9 mouse cellular contexts compared by ENCODE assay signal in genomic region chr2:93278181-93278975, GRCm38 (mm10). TPM values are rescaled to one million over a fixed set of nuclear protein-coding genes. Genes with fewer than 3 reads are reported as not detected.
DNase-seq lines count a peak whose midpoint lies in the region; ATAC-seq and TF ChIP-seq lines count a peak whose summit lies in the region.
"Had no signal": no experiment of that assay in that cellular context is flagged by ENCODE, and none has a peak within 500 bp of the region (broad histone marks: within the 10 kb centered on the region; RNA-seq: fewer than 3 reads in every experiment).

No protein-coding gene starts in this region.

- H3K4me2 ChIP-seq in embryonic facial prominence, embryonic 15.5 days (replicated peaks) = no peak overlapping the region
- no peak overlapping the region for H3K4me2 ChIP-seq in hindbrain, embryonic 13.5 days
- H3K4me2 ChIP-seq in stomach, embryonic 16.5 days (ENCODE audit: low read depth, low read length) = no peak overlapping the region

- peak; percentile 33; the same call in 1 of the 2 replicates for TF ChIP-seq CTCF in liver, adult 2 months (IDR thresholded peaks at IDR 0.05; ENCODE audit: low read depth, low read length)

- H3K4me3 ChIP-seq in embryonic facial prominence, embryonic 15.5 days (replicated peaks) = no peak overlapping the region
- no peak overlapping the region for H3K4me3 ChIP-seq in hindbrain, embryonic 13.5 days
- H3K4me3 ChIP-seq in liver, adult 2 months (ENCODE audit: insufficient read depth, low read depth, low read length) = no peak overlapping the region
- H3K4me3 ChIP-seq in stomach, embryonic 16.5 days (replicated peaks; ENCODE audit: low read length) = no peak overlapping the region
- H3K4me3 ChIP-seq: erythroblast, embryonic 14.5 days had no signal

- peak; percentile 94 for DNase-seq in heart, adult 11 months
- no peak for DNase-seq in heart, postnatal 25 days (ENCODE audit: low spot score)
- DNase-seq in liver, adult 2 months (ENCODE audit: extremely low read depth, low read depth, low spot score) = no peak
- no peak for DNase-seq in thymus, postnatal 10 days (ENCODE audit: low spot score in 2 of 2)
- no peak for DNase-seq in right cerebral cortex, postnatal 14 days

- peak overlapping the region; percentile 90 for H3K27ac ChIP-seq in embryonic facial prominence, embryonic 15.5 days (replicated peaks)
- H3K27ac ChIP-seq in hindbrain, embryonic 13.5 days = peak overlapping the region; percentile 94
- 0 out of 2 replicates have a peak overlapping the region, but pooled peaks have one; percentile 8 for H3K27ac ChIP-seq in liver, adult 2 months (replicated peaks; ENCODE audit: insufficient read depth, low read depth, low read length)
- peak overlapping the region; percentile 95 for H3K27ac ChIP-seq in stomach, embryonic 16.5 days (ENCODE audit: low read length)

- no peaks in the 10 kb centered on the region for H3K9me3 ChIP-seq in embryonic facial prominence, embryonic 15.5 days (replicated peaks)
- no peaks in the 10 kb centered on the region for H3K9me3 ChIP-seq in hindbrain, embryonic 13.5 days
- no peaks in the 10 kb centered on the region for H3K9me3 ChIP-seq in stomach, embryonic 16.5 days (replicated peaks; ENCODE audit: control insufficient read depth, low read length)

- no peaks in the 10 kb centered on the region for H3K36me3 ChIP-seq in embryonic facial prominence, embryonic 15.5 days
- H3K36me3 ChIP-seq in hindbrain, embryonic 13.5 days = no peaks in the 10 kb centered on the region
- no peaks in the 10 kb centered on the region for H3K36me3 ChIP-seq in liver, adult 2 months (ENCODE audit: control insufficient read depth, insufficient read depth, low read length)
- no peaks in the 10 kb centered on the region for H3K36me3 ChIP-seq in stomach, embryonic 16.5 days (ENCODE audit: control insufficient read depth, insufficient read depth, low read length)

- H3K79me2 ChIP-seq in liver, adult 2 months (ENCODE audit: control insufficient read depth, insufficient read depth, low read length) = no peaks in the 10 kb centered on the region

- H3K4me1 ChIP-seq in embryonic facial prominence, embryonic 15.5 days = peaks cover 60% of the 10 kb centered on the region
- peaks cover 88% of the 10 kb centered on the region for H3K4me1 ChIP-seq in hindbrain, embryonic 13.5 days (replicated peaks)
- no peaks in the 10 kb centered on the region for H3K4me1 ChIP-seq in liver, adult 2 months (ENCODE audit: control insufficient read depth, insufficient read depth, low read length)
- peaks cover 42% of the 10 kb centered on the region for H3K4me1 ChIP-seq in stomach, embryonic 16.5 days (ENCODE audit: control insufficient read depth, insufficient read depth, low read length)

- 10% methylated on average over 11 of the region's 11 CpGs for WGBS in embryonic facial prominence, embryonic 15.5 days
- WGBS in hindbrain, embryonic 13.5 days = 4% methylated on average over 11 of the region's 11 CpGs
- WGBS in liver, adult 2 months = 48% methylated on average over 11 of the region's 11 CpGs
- 15% methylated on average over 11 of the region's 11 CpGs for WGBS in stomach, embryonic 16.5 days

- ATAC-seq in embryonic facial prominence, embryonic 15.5 days (ENCODE audit: insufficient number of reproducible peaks, low FRiP score, low TSS enrichment, low read depth) = peak; percentile 73
- ATAC-seq in hindbrain, embryonic 13.5 days (ENCODE audit: low FRiP score) = peak; percentile 63
- ATAC-seq in stomach, embryonic 16.5 days (ENCODE audit: insufficient read depth, low FRiP score) = peak; percentile 78

- TF ChIP-seq POLR2A in liver, adult 2 months (IDR thresholded peaks at IDR 0.05; ENCODE audit: extremely low read depth, insufficient read depth, low read length) = no peak

- intact Hi-C loops in heart, postnatal 25 days (cut with DNase I) = loop anchor here (2.0 kb wide), 1 partner anchor 52 kb away; no protein-coding TSS in a partner anchor

- H3K27me3 ChIP-seq in embryonic facial prominence, embryonic 15.5 days = no peaks in the 10 kb centered on the region
- no peaks in the 10 kb centered on the region for H3K27me3 ChIP-seq in hindbrain, embryonic 13.5 days
- no peaks in the 10 kb centered on the region for H3K27me3 ChIP-seq in liver, adult 2 months (ENCODE audit: control insufficient read depth, insufficient read depth, low read length)
- no peaks in the 10 kb centered on the region for H3K27me3 ChIP-seq in stomach, embryonic 16.5 days (ENCODE audit: control insufficient read depth, insufficient read depth, low read length)

- no peak overlapping the region for H3K9ac ChIP-seq in embryonic facial prominence, embryonic 15.5 days
- peak overlapping the region; percentile 5 for H3K9ac ChIP-seq in hindbrain, embryonic 13.5 days
- H3K9ac ChIP-seq in liver, adult 2 months (ENCODE audit: low read depth, low read length) = no peak overlapping the region
- H3K9ac ChIP-seq in stomach, embryonic 16.5 days (ENCODE audit: low read length) = peak overlapping the region; percentile 54

RNA-seq across cellular contexts. Expression of gene Tspan18, which starts 55.9 kb away (rescaled TPM):
- total RNA-seq in heart, postnatal 25 days (2021) = 10 to 100 TPM; 15.6 to 18.9 TPM
- 25.5 and 27.6 TPM in 2 replicates for polyA plus RNA-seq in embryonic facial prominence, embryonic 15.5 days (2015; fragmentation: Nextera tagmentation; extraction: Ambion mirVana)
- polyA plus RNA-seq in hindbrain, embryonic 13.5 days (2015; fragmentation: Nextera tagmentation; extraction: Ambion mirVana) = 23.6 and 32.5 TPM in 2 replicates
- 0.55 and 1.8 TPM in 2 replicates for total RNA-seq in liver, adult 2 months (2014; rRNA removed)
- polyA plus RNA-seq in liver, adult 2 months (2012; rRNA removed) = 1.7 and 2.4 TPM in 2 replicates
- 15.3 and 17.0 TPM in 2 replicates for polyA plus RNA-seq in stomach, embryonic 16.5 days (2015; fragmentation: Nextera tagmentation; extraction: Ambion mirVana)

Comparison
In these comparisons a context has a peak if more than half of its experiments do, and no peak if none do; other contexts are left out.
1. H3K27ac ChIP-seq: peak in every context shown above with its lines; median percentile 95 in stomach, embryonic 16.5 days; 94 in hindbrain, embryonic 13.5 days; 90 in embryonic facial prominence, embryonic 15.5 days; 8 in liver, adult 2 months.
2. H3K9ac ChIP-seq: peak in hindbrain, embryonic 13.5 days (single experiment) and stomach, embryonic 16.5 days (single experiment); none in embryonic facial prominence, embryonic 15.5 days (single experiment) and liver, adult 2 months (single experiment).
3. Peak in every context shown above with its lines, with median percentiles within 50 percentile points of each other: ATAC-seq.